Mouse (Mus musculus): ENCODE measurements around the gene Gse1.

Gene Gse1

DNA sequence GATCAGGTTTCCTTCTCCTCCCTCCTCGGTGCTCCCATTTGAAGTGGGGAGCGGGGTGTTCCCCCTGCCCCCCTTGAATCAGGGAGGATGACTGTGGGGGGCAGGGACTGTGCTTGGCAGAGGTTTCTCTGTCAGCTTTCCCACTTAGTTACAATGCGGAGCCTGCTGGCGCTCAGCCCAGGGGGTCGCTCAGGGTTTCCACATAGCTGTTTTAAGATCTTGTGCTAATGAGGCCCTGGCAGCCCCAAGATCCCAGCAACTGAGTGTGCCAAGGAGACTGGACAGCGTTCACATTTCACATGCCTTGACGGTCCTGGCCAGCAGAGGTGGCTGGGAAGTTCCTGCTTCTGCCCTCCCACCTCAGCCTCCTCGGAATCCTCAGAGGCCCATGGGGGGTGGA, 237.5 kb downstream of the Gse1 start:
- DNase-seq = no peak

DNA sequence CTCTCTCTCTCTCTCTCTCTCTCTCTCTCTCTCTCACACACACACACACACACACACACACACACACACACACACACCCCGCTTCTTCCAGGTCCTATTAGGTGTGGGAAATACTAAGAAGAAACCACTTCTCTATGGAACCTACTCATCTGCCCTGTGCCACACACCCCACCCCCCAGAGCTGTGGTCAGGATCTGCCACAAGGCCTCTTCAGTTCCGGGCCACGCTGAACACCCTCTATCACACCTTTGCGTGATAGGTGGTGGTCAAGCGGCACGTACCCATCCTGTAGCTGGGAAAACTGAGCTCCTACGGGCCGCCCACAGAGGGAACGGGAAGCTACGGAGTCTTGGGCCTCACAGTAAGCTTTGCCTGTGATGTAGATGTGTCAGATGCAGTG, 238.0 kb downstream of the Gse1 start:
- no peak for DNase-seq

DNA sequence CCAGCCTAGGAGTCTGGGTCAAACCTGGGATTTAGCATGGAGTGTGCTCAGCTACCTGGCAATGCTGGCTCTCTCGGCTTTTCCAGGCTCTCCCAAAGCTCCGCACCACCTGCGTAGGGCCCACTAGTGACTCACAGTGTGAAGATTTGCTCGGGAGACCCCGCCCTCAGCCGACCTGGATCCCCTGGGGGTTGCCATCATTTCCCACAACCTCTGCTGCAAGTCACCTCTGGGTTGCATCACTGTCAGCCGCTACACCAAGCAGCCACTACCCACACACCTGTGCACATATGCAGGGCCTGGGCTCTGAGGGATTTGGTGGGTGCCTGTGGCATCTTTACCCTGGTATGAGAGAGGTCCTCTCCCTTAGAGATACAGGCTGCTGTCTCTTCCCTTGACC, 239.3 kb downstream of the Gse1 start:
- no peak for DNase-seq

DNA sequence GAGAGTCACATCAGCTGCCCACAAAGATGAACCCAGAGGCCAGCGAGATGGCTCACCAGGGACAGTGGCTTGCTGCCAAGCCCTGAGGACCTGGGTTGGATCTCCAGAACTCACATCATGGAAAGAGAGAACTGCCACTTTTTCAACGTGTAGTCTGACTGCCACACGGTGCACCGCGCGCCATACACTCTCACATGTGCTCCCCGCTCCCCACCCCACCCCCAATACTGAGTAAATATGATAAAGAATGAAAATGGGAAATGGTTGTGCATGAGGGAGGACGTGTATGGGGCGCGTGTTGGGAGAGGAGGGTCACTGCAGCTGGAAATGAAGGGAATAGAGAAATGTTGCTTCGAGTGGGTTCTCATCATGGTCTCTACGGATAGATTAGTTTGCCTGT, 241.9 kb downstream of the Gse1 start:
- DNase-seq = no peak

DNA sequence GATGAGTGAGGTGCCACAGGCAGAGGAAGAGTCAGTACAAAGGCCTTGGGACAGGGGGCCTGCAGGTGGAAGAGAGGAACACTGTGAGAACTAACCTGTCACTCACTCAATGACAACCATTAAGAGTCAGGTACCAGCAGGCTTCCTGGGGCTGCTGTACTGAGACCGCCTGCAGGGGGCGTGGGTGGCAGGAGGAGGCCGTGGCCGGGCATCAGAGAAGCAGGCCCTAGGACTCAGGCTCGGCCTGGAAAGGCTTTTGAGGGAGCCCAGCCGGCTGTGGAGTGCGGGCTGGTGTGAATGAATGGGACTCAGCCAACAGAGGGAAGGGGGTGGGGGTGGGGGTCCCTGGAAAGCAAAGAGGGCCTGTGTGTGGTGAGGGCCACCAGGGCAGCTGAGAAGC, 242.9 kb downstream of the Gse1 start:
- DNase-seq = peak; percentile 46

DNA sequence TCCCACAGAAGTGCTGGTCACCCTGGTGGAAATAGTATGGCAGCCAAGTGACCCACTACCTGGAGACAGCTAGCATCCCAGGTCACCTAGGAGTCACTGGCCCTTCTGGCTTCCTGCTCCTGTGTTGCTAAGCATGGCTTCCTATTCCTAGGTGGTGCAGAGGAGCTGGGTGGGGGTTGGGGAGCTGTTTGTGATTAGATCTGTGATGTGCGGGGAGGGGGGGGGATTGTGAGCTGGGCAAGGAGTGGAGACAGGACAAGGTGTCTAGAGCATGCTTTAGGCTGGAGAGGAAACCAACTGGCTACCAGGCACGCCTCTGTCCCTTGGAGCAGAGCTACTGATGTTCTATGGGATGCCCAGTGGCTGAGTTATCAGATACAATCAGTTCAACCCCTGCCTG, 243.5 kb downstream of the Gse1 start:
- no peak for DNase-seq

DNA sequence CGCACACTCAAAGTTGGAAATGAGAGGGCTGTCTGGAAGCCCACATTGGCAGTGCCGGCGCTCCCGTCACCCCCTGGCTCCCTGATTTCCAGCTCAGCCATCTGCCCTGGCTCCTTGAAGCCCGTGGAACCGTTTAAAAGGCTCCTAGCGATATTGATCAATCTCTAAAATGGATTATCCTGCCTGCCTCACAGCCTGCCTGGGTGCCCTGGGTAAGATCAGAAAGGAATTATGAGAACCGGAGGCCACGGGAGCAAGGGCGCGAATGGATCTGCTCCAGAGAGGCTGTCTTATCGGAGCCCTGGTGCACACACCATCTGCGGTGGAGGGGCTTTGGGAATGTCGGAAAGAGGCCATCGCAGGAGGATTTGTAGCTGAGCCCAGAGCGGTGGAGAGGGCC, 244.0 kb downstream of the Gse1 start:
- DNase-seq = no peak

DNA sequence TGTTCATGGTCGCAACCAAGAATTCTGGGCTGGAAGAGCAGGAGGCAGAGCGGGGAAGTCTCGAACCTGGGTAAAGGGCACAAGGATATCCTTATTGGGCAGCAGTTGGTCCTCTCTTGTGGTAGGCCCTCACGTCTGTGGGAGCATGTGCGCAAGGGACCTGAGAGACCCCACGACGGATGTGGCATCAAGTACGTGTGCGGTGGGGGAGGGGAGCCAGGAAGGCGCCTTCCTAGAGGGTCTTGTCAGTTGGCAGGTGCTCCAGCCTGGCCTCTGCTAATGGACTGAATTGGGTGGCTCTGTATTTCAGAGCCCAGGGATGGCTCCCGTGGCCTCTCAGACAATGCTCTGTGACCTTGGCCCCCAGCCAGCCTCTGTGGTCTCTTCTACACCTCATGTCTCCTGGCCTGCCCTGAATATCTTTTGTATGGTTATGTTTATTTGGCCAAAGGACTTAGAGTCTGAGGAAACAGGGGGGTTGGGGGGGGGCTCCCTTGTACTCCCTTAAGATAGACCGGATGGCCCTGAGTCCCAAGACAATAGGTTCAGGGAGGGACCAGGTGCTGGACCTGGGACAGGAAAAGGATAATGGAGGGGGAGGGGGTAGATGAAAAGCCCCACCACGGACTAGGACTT, 245.6 kb downstream of the Gse1 start:
- peak; percentile 50 for DNase-seq

DNA sequence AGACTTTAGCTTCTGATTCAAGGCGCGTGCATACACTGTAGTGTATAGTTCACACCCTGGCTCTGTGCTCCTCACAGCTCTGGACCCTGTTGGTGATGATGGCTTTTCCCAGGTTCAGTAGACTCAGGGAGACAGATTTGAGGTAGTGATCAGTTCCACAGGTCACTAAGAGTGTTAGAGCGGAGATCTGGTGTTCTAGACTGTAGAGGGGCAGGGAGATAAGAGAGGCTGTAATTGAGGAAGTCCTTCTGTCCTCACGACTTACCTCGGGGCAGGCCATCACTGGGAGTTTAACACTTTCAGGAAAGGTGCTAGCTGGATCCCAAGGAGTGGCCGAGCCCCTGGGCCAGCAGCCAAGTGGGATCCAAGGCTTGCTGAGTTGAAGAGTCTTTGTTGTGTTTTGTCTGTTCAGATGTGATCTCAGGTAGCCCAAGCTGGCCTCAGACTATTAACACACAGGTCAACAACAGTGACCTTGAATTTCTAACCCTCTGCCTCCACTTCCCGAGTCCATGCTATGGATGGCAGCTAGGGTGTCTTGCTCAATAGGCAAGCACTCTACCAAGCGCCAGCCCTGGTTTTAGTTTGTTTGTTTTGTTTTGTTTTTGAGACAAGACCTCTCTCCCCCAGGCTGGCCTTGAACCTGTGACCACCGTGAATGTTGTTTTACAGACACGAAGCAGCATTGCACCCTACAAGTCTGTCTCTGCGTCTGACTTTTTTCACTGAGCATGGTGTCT, 246.4 kb downstream of the Gse1 start:
- DNase-seq = no peak

DNA sequence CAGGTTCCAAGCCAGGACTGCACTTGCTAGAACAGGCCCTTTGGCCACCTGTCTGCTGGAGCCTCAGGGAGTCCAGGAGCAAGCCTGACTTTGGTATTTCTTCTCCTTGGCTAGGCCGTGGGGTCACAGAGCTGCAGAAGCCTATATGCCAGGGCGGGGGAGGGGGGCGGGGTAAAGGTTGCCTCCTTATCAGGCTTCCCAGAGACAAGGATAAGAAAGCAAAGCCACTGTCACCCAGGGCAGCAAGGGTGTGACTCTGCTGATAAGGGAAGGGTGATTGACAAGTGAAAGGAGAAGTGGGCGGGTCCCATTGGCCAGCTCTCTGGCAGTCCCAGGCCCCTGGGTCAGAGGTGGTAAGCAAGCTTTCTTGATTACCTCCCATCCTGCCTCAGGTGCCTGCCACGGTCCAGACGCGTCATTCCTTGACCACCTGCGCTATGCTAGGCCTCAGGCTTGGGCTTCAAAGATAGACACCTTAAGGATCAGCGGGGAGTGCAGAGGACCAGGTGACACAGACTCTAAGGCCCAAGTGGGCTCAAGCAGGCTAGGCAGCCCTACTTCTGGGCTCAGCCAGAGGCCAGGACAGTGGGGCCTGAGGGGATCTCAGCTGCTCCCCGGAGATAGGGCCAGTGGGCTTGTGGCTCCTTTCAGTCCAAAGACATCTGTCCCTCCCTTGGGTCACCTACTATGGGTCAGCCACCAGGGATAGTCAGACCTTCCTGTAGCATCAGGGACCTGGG, 247.4 kb downstream of the Gse1 start:
- no peak for DNase-seq

DNA sequence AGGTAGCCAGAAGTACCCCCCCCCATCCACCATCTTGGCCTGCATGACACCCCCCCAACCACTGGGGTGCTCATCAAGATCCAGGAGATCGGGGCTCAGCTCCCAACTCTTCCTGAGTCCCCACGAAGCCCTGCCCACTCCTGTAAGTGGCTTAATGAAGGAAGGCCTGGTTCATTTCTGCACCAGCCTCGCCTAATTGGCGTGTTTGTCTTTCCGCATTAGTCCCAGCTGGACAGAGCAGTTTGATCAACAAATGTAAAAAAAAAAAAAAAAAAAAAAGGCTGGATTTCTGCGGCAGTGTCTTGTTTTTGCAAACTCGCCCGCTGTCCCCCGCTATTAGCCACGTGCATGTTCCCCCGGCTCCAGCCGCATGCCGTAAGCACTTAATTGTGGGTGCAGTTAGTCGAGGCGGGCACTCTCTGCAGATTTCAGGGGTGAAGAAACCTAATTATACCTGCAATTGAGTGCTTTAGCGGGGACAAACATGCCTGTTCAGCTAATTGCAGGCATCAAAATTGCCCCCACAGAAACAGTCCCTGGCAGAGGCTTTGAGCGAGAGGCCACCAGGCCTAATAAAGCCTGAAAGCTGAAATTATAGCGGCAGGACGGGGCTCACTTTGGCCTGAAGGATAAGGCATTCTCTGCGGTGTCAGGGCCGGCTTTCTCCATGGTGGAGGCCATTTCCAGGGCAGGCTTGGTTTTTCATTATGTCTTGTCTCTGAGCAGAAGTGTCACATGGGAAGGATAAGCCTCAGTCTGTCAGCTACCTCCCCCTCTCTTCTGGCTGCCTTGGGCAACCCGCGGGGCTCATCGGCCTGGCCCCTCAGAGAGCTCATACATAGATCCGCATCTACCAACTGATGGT, 248.7 kb downstream of the Gse1 start:
- no peak for DNase-seq

DNA sequence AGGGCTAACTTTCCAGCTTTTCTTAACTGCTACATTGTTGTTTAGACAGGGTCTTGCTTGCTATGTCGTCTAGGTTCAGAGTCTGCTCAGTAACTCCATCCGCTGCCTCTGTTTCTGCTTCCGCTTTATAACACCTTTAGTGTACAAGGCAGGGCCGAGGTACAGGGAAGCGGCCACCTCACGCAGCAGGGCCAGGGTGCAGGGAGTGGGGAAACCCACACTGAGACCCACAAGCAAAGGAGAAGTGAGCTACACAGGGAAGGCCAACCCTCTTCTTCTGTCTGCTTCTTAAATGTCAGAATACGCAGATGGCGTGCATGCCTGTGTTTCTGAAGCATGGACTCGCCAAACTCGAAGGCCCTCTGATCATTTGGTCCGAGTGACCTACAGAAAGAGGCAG, 250.5 kb downstream of the Gse1 start:
- no peak for DNase-seq

DNA sequence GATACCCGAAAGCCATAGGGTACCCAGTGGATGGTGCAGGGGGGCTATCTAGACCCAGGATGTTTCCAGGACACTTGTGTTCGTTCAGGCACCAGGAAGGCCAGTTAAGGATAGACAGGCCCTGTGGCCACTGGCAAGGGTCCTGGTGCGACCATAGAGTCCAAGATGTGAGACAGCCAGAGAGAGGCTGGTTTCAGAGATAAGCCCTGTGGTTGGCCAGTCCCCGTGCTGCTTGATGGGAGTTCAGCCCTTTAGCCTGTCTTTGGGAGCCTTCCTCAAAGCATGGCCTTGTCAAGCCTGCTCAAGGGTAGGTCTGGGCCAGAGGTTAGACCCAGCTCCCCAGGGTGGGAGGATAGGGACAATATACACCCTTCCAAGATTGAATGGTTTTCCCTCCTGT, 251.4 kb downstream of the Gse1 start:
- DNase-seq = no peak

DNA sequence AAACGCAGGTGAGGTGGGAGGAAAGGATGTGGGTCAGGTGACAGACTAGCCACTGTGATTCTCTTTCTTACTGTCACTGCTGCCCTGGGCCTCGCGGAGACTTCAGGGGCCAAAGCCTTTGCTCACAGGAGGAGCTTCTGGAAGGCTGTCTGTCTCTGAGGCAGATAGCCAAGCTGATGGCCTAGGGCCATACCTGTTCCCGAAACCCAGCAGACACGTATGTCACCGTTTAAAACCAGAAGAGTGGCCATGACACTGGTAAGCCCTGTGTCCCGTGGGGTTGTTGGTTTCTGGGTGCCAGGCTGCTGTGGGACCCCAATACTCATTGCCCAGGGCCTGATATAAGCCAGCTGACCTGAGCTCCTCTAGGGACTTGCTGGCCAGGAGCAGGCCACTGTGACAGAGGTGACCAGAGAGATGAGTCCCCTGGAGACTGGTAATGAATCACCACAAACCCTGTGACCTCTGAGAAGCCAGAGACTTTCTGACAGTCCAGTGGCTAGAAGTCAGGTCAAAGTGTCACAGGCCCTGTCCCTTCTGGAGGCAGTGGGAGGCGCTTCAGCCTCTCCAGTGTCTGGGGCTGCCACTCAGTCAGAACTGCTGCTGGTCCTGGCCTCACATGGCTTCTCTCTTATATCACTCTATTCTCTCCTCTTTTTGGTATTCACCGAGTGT, 253.9 kb downstream of the Gse1 start:
- DNase-seq = peak; percentile 34

DNA sequence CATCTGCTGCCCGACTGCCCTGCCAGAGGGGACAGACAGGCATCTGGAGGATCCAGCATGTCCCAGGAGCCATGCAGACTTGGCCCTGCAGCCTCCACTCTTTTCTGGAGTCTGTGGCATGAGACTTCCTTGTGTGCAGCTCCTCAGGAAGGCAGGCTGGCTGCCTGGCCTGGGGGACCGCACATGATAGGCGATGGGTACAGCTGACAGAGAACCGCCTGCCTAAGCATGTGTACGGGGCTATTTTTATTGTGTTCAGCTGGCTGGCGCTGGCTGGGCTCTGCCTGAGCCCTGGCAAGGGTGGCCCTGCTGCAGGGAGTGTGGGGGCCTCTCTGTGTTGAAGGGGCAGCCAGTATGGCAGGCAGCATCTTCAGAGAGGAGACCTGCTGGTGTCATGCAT, 256.2 kb downstream of the Gse1 start:
- no peak for DNase-seq

DNA sequence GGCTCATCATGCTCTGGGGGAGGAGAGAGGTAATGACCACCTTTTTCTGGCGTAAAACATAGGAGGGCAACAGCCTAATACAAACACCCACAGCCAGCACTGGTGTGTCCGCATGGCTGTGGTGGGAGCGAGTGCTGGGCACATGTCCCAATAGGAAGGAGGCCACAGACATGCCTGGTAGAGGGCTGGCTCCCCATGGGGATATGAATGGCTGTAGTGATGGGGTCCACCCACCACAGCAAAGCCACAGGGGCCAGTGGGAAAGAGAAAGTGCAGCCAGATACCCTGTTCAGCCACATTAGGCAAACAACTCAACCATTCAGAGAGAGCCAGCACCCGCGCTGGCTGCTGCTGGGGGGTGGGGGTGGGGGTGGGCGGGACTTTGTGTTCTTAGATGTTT, 256.9 kb downstream of the Gse1 start:
- DNase-seq = no peak

DNA sequence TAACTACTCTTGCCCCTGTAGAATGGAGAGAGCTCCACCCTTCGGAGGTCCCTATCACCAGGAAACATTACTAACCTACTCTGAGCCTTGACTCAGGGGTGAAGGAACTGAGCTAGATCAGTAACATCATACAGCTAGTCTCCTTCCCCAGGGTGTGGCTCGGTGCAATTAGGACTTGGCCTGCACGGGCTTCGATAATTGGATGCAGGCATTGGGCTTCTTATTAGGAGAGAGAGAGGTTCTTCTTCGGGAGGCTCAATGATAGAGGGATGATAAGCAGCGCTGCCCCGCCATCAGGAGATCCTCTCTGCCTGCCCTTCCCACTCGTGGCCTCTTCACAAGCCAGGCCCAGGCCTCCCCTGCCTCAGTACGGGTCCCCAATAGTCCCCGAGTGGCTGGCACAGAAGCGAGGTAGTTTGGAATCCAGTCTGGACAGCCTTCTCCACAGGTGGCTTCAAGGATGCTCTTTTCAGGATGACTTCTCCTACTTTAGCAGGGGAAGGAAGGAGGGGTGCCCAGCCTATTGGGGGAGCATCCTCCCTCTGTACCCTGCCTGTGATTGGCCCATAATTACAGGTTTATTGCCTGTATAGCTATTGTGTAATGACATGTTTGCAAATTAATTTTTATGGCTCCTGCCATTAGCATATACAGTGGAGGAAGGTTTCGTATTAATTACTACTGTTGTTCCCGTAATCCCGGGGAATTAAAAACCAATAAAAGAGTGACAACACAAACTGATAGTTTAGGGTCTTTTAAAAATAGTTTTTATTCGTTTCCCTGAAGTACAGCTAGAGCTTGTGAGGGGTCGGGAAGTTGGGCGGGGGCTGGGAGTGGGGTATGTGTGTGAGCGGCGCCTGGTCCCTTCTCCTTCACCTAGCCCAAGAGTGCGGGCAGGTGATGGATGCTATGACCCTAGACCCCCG, 257.6 kb downstream of the Gse1 start:
- no peak for DNase-seq

DNA sequence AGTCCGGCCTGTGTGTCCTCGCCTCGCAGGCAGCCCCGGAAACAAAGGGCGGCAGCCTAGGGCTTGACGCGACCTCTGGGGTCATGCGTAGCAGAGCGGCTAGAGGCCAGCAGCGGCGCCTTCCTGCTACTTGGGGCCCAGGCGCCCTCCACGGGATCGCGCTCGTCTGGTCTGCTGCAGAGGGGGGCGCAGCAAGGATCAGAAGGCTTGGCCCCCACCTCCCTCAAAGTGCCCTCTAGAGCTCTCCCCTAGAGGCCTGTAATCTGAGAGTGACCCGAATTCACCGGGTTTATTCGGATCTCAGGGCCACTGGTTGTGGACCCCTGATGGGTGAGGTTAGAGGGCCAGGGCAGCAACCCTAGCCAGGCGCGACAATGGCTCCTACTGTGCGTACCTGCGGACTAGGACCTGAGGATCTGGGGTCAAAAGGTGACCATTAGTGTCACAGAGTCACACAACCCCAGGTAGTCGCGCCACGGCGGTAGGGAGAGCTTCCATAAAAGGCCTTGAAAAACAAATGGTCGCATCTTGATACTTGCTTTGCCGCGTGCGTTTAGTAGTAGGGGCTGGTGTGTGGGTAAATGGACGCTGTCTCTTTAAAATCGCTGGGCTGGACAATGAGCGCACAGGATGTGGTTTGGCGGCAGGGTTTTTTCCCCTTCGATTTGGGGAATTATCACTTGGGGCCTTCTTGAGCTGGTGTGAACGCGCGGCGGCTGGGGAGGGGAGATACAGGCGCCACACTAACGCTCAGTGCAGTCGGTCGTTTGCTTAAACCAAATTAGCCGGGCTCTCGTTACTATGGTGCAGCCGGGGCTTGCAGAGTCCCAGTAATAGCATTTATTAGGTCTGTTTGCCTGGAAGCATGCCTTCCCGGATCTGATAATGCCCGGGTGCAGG, 258.5 kb downstream of the Gse1 start:
- DNase-seq = peak; percentile 59

DNA sequence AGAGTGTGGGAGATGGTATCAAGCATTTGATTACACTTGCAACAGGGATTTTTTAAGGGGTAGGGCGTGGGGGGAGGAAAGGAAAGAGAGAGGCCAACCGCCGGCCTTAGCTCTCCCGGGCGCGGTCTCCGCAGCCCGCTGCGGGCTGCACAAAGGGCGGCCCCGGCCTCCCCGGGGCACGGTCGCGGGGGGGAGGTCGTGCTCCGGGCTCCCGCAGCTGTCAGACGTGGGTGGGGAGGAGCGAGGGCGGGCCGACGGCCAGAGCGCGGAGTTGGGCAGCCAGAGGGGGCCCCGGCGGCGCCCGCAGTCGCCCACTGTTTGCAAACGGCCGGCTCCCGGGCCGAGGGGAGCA, 259.1 kb downstream of the Gse1 start:
- DNase-seq = peak; percentile 73

DNA sequence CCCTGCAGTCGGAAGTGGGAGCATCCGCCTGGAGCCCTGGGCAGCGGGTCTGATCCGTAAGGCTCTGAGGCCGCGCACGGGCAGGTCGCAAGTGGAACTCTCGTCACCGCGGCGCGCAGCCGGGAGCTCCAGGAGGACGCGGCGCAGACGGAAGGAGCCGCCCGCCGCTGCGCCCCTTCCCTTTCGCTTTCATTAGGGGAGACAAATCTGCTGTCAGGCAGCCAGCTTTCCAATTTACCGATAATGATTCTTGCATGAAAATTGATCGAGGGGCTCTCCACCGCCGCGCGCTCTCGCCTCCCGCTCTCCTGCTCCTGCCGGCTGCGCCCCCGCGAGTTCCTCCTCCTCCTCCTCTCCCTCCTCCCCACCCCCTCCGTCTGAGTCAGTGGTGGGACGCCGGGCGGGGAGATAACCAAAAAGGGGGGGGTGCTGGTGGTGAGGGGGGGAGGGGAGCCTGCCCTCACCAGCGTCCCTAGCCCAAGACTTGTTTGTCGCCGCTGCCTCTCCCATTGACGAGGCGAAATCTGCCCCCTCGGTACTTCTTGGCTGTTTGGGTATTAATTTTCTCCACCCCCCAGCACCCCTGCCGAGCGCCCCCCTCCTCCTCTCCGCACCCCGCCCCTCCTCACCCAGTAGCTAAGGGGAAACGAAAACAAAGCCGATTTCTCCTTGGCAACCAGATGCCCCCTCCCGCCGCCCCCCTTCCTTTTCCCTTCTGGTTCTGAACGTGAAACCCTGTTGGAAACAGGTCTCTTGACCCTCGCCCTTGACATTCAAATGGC, 259.7 kb downstream of the Gse1 start:
- DNase-seq = no peak
